Mouse (Mus musculus) forebrain, embryonic 11.5 days (tissue): Measurements from ENCODE around the gene Msi2. TPM values are rescaled to one million over a fixed set of nuclear protein-coding genes. Genes with fewer than 3 reads are reported as not detected.

Experiments
- ATAC-seq: fragments of 200-750 bp; cut with Nextera tagmentation; replicated peaks from 2 replicates; pipeline ENCODE4 v1.8.0; 2017; ENCODE audit warnings: moderate TSS enrichment; ENCODE audit not compliant: low FRiP score
- DNase-seq: peaks from one replicate; pipeline ENCODE4 v3.0.0-alpha.2; 2017; ENCODE audit warnings: low spot score
- H3K27ac ChIP-seq: fragments of 300-500 bp; sonication (generic); 2 replicates; pipeline ENCODE4 v1.5.1; 2014; ENCODE audit warnings: low read depth, low read length
- H3K27me3 ChIP-seq: fragments of 300-500 bp; sonication (generic); 2 replicates; pipeline ENCODE4 v1.6.1; 2014; ENCODE audit warnings: mild to moderate bottlenecking, low read length, mixed read lengths; ENCODE audit not compliant: control insufficient read depth, insufficient read depth
- H3K36me3 ChIP-seq: fragments of 300-500 bp; sonication (generic); 2 replicates; pipeline ENCODE4 v1.6.1; 2014; ENCODE audit warnings: mild to moderate bottlenecking, low read length, moderate library complexity, mixed read lengths; ENCODE audit not compliant: control insufficient read depth, insufficient read depth
- H3K4me1 ChIP-seq: fragments of 300-500 bp; sonication (generic); replicated peaks from 2 replicates; pipeline ENCODE4 v1.6.1; 2014; ENCODE audit warnings: low read length, mixed read lengths; ENCODE audit not compliant: control insufficient read depth, insufficient read depth
- H3K4me2 ChIP-seq: fragments of 300-500 bp; sonication (generic); 2 replicates; pipeline ENCODE4 v1.6.1; 2014; ENCODE audit warnings: low read depth, mild to moderate bottlenecking, low read length, moderate library complexity, mixed read lengths; ENCODE audit not compliant: severe bottlenecking
- H3K4me3 ChIP-seq: fragments of 300-500 bp; sonication (generic); 2 replicates; pipeline ENCODE4 v1.5.1; 2014; ENCODE audit warnings: low read depth, low read length
- H3K9ac ChIP-seq: fragments of 300-500 bp; sonication (generic); 2 replicates; pipeline ENCODE4 v1.6.1; 2014; ENCODE audit warnings: low read length
- H3K9me3 ChIP-seq: fragments of 300-500 bp; sonication (generic); 2 replicates; pipeline ENCODE4 v1.6.1; 2016; ENCODE audit warnings: low read length, mixed read lengths; ENCODE audit not compliant: control insufficient read depth
- WGBS: fragments of 180-500 bp; shearing (Covaris S2); extraction: QIAGEN DNeasy Blood & Tissue Kit; methylation state at CpG from one replicate; pipeline ENCODE4 v1.1.7; 2014; 5-methylcytosine and 5-hydroxymethylcytosine counted together
- polyA plus RNA-seq: library from polyadenylated mRNA; unstranded; fragments of >200 nt; fragmentation: Nextera tagmentation; extraction: Ambion mirVana; gene quantifications from 2 replicates; pipeline ENCODE4 v1.2.1, GENCODE M21; 2014

Msi2 gene
- polyA plus RNA-seq, 1 experiment from 2014 or later = 26.2 TPM

- H3K36me3 ChIP-seq = no peaks in the 10 kb centered on the region; the same call in 1 of the 2 replicates
- peaks cover 51% of the 10 kb centered on the region for H3K4me1 ChIP-seq
- no peak overlapping the region for H3K4me3 ChIP-seq
- 52% methylated on average over 5 of the region's 5 CpGs for WGBS
- H3K9ac ChIP-seq = peak overlapping the region; percentile 7; the same call in 1 of the 2 replicates
- peak; percentile 37 for DNase-seq
- H3K9me3 ChIP-seq = no peaks in the 10 kb centered on the region
- no peak for ATAC-seq
- H3K27ac ChIP-seq = peak overlapping the region; percentile 71; the same call in 1 of the 2 replicates
- H3K4me2 ChIP-seq = no peak overlapping the region
- no peaks in the 10 kb centered on the region for H3K27me3 ChIP-seq
These were observed 130.6 kb downstream of the Msi2 start for GRCm38 (mm10) chr11:88587710-88588109.

GRCm38 (mm10) chr11:88585880-88586279 is 132.4 kb downstream of the Msi2 start:
- 44% methylated on average over 2 of the region's 2 CpGs for whole genome bisulfite sequencing
- Histone ChIP-seq H3K4me3 (peak overlapping the region; percentile 6; the same call in 1 of the 2 replicates), H3K36me3 (no peaks in the 10 kb centered on the region; the same call in 1 of the 2 replicates), H3K9me3 (no peaks in the 10 kb centered on the region), H3K27ac (peak overlapping the region; percentile 95), H3K9ac (peak overlapping the region; percentile 31; the same call in 1 of the 2 replicates), H3K4me2 (peak overlapping the region; percentile 34; the same call in 1 of the 2 replicates), H3K27me3 (no peaks in the 10 kb centered on the region), H3K4me1 (peaks cover 58% of the 10 kb centered on the region)
- DNase-seq (no peak), ATAC-seq (no peak)

GRCm38 (mm10) chr11:88585171-88585632 is 133.1 kb downstream of the Msi2 start:
- peak; percentile 76 for ATAC-seq
- peak overlapping the region; percentile 95 for H3K27ac ChIP-seq
- peak overlapping the region; percentile 6; the same call in 1 of the 2 replicates for H3K4me3 ChIP-seq
- no peaks in the 10 kb centered on the region; the same call in 1 of the 2 replicates for H3K36me3 ChIP-seq
- DNase-seq = peak; percentile 90
- peak overlapping the region; percentile 24; the same call in 1 of the 2 replicates for H3K9ac ChIP-seq
- H3K4me1 ChIP-seq = peaks cover 58% of the 10 kb centered on the region
- under 1% methylated on average over 10 of the region's 10 CpGs for whole genome bisulfite sequencing
- no peaks in the 10 kb centered on the region for H3K9me3 ChIP-seq
- H3K27me3 ChIP-seq = no peaks in the 10 kb centered on the region
- H3K4me2 ChIP-seq = peak overlapping the region; percentile 34; the same call in 1 of the 2 replicates

GRCm38 (mm10) chr11:88583866-88584265 is 134.4 kb downstream of the Msi2 start:
- Histone ChIP-seq H3K27me3 (no peaks in the 10 kb centered on the region), H3K9me3 (no peaks in the 10 kb centered on the region), H3K4me3 (no peak overlapping the region), H3K36me3 (no peaks in the 10 kb centered on the region), H3K4me1 (peaks cover 54% of the 10 kb centered on the region), H3K27ac (peak overlapping the region; percentile 95), H3K4me2 (peak overlapping the region; percentile 8; the same call in 1 of the 2 replicates), H3K9ac (peak overlapping the region; percentile 14; the same call in 1 of the 2 replicates)
- no peak for DNase-seq
- ATAC-seq = no peak
- 4% methylated on average over 6 of the region's 6 CpGs for WGBS

- peaks cover 51% of the 10 kb centered on the region for H3K4me1 ChIP-seq
These were observed 135.0 kb downstream of the Msi2 start for GRCm38 (mm10) chr11:88583259-88583833.

GRCm38 (mm10) chr11:88582781-88583180 is 135.5 kb downstream of the Msi2 start:
- Histone ChIP-seq H3K9me3 (no peaks in the 10 kb centered on the region), H3K4me3 (no peak overlapping the region), H3K4me1 (peaks cover 46% of the 10 kb centered on the region), H3K27ac (peak overlapping the region; percentile 95), H3K36me3 (no peaks in the 10 kb centered on the region), H3K27me3 (no peaks in the 10 kb centered on the region), H3K9ac (peak overlapping the region; percentile 47; the same call in 1 of the 2 replicates), H3K4me2 (peak overlapping the region; percentile 40)
- WGBS = 3% methylated on average over 7 of the region's 7 CpGs
- no peak for DNase-seq
- ATAC-seq = peak; percentile 2

More at GRCm38 (mm10) chr11:88583259-88583833, 135.0 kb downstream of the Msi2 start:
- Histone ChIP-seq H3K27ac (peak overlapping the region; percentile 95), H3K4me3 (no peak overlapping the region), H3K4me2 (peak overlapping the region; percentile 40; the same call in 1 of the 2 replicates), H3K36me3 (no peaks in the 10 kb centered on the region), H3K27me3 (no peaks in the 10 kb centered on the region), H3K9ac (no peak overlapping the region; the same call in 1 of the 2 replicates), H3K9me3 (no peaks in the 10 kb centered on the region)
- peak; percentile 81 for DNase-seq
- WGBS = 1% methylated on average over 8 of the region's 8 CpGs
- peak; percentile 78 for ATAC-seq

- H3K9ac ChIP-seq = peak overlapping the region; percentile 47
- no peak for ATAC-seq
These were observed 136.1 kb downstream of the Msi2 start for GRCm38 (mm10) chr11:88582021-88582707.

GRCm38 (mm10) chr11:88581375-88581774 is 136.9 kb downstream of the Msi2 start:
- H3K4me3 ChIP-seq = no peak overlapping the region
- H3K4me1 ChIP-seq = peaks cover 39% of the 10 kb centered on the region
- no peak for ATAC-seq

More at GRCm38 (mm10) chr11:88582021-88582707, 136.1 kb downstream of the Msi2 start:
- H3K4me1 ChIP-seq = peaks cover 41% of the 10 kb centered on the region
- H3K27me3 ChIP-seq = no peaks in the 10 kb centered on the region
- H3K4me3 ChIP-seq = no peak overlapping the region
- H3K27ac ChIP-seq = peak overlapping the region; percentile 95
- H3K36me3 ChIP-seq = no peaks in the 10 kb centered on the region
- WGBS = 12% methylated on average over 13 of the region's 13 CpGs
- H3K4me2 ChIP-seq = peak overlapping the region; percentile 40
- no peaks in the 10 kb centered on the region for H3K9me3 ChIP-seq
- no peak for DNase-seq

More at GRCm38 (mm10) chr11:88581375-88581774, 136.9 kb downstream of the Msi2 start:
- H3K9ac ChIP-seq = peak overlapping the region; percentile 47; the same call in 1 of the 2 replicates
- no peaks in the 10 kb centered on the region for H3K9me3 ChIP-seq
- peak overlapping the region; percentile 95 for H3K27ac ChIP-seq
- H3K27me3 ChIP-seq = no peaks in the 10 kb centered on the region
- 54% methylated on average over 7 of the region's 7 CpGs for WGBS
- DNase-seq = no peak
- H3K36me3 ChIP-seq = no peaks in the 10 kb centered on the region
- H3K4me2 ChIP-seq = no peak overlapping the region
